Mouse (Mus musculus) G1E (cell line): ENCODE results near the gene Lpcat4. TPM values are rescaled to one million over a fixed set of nuclear protein-coding genes. Genes with fewer than 3 reads are reported as not detected.

Experiments used
- ATAC-seq: 2 replicates; pipeline ENCODE4 v1.8.0; 2016; ENCODE audit warnings: mild to moderate bottlenecking; ENCODE audit not compliant: insufficient number of reproducible peaks, poor library complexity, low FRiP score, severe bottlenecking; ENCODE audit errors: extremely low read depth
- DNase-seq: peaks from one replicate; pipeline ENCODE4 v3.0.0; 2012; ENCODE audit warnings: low spot score
- H3K27me3 ChIP-seq: 2 replicates; pipeline ENCODE4 v1.6.1; 2012; ENCODE audit warnings: mild to moderate bottlenecking, low read length, inconsistent platforms; ENCODE audit not compliant: insufficient read depth
- H3K36me3 ChIP-seq: replicated peaks from 2 replicates; pipeline ENCODE3; 2012; ENCODE audit warnings: mild to moderate bottlenecking, inconsistent platforms
- H3K4me1 ChIP-seq: 2 replicates; pipeline ENCODE4 v1.6.1; 2012; ENCODE audit warnings: low read depth, low read length, inconsistent platforms, mixed read lengths; ENCODE audit not compliant: insufficient read depth
- H3K4me3 ChIP-seq: 2 replicates; pipeline ENCODE4 v1.5.1; 2012; ENCODE audit warnings: low read depth, mild to moderate bottlenecking, inconsistent platforms, low read length, moderate library complexity, mixed read lengths
- H3K9me3 ChIP-seq: replicated peaks from 2 replicates; pipeline ENCODE4 v1.6.1; 2012; ENCODE audit warnings: inconsistent platforms
- CTCF ChIP-seq: IDR thresholded peaks from 2 replicates; pipeline ENCODE4 v1.5.1; 2012; ENCODE audit warnings: low read depth, low read length, inconsistent platforms, mixed read lengths
- GATA1 ChIP-seq: IDR thresholded peaks from 2 replicates; pipeline ENCODE4 v1.6.1; 2012; ENCODE audit warnings: borderline replicate concordance, low read length, inconsistent platforms, mixed read lengths
- GATA2 ChIP-seq: IDR thresholded peaks from 2 replicates; pipeline ENCODE4 v1.6.1; 2012; ENCODE audit warnings: low read depth, low read length, inconsistent platforms, borderline replicate concordance
- POLR2AphosphoS5 ChIP-seq: IDR thresholded peaks from 2 replicates; pipeline ENCODE4 v1.6.1; 2012; ENCODE audit warnings: low read depth, low read length, inconsistent platforms; ENCODE audit not compliant: insufficient replicate concordance
- TAL1 ChIP-seq: conservative IDR thresholded peaks from 2 replicates; pipeline ENCODE4 v1.6.1; 2012; ENCODE audit warnings: low read depth, low read length, inconsistent platforms, mixed read lengths
- polyA plus RNA-seq: library from polyadenylated mRNA; stranded (reverse); fragments of >175 nt; gene quantifications from 2 replicates; pipeline ENCODE4 v1.2.3, GENCODE M21; 2012
- total RNA-seq, 2 experiments: library from RNA; stranded (forward) in 1 of 2; stranded (reverse) in 1 of 2; fragments of 200-1000 nt in 1 of 2; fragments of >200 nt in 1 of 2; fragmentation: Nextera tagmentation in 1 of 2; gene quantifications; 2 replicates each; pipeline ENCODE4 v1.2.3; 2014 to 2017

The Lpcat4 gene
- total and polyA plus RNA-seq, 3 experiments: 2.4 to 54.2 (median 20.2) TPM

DNA sequence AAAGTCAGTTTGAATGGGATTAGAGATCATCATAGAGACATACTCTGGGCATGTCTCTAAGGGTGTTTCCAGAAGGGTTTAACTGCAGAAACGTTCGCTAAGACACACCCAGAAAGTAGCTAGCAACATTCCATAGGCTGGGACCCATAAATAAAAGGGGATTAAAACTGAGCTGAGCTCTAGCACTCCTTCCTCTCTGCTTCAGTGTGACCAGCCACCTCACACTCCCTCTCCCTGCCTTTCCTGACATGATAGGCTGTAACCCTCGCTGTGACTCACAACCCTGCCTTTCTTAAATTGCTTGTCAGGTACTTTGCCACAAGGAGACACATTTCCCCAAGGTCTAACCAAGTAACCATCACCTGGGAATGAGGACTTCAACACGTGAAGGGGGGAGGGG is 1.3 kb upstream of the Lpcat4 start:
- no peak overlapping the region for H3K4me3 ChIP-seq
- ATAC-seq (no peak), DNase-seq (no peak)
- no peak for TF ChIP-seq TAL1
- H3K36me3 ChIP-seq: peaks cover 18% of the 10 kb centered on the region
- H3K27me3 ChIP-seq: 0 out of 2 replicates have a peak, but pooled peaks cover 4% of the 10 kb centered on the region
- peaks cover 36% of the 10 kb centered on the region for H3K4me1 ChIP-seq
- no peaks in the 10 kb centered on the region for H3K9me3 ChIP-seq

DNA sequence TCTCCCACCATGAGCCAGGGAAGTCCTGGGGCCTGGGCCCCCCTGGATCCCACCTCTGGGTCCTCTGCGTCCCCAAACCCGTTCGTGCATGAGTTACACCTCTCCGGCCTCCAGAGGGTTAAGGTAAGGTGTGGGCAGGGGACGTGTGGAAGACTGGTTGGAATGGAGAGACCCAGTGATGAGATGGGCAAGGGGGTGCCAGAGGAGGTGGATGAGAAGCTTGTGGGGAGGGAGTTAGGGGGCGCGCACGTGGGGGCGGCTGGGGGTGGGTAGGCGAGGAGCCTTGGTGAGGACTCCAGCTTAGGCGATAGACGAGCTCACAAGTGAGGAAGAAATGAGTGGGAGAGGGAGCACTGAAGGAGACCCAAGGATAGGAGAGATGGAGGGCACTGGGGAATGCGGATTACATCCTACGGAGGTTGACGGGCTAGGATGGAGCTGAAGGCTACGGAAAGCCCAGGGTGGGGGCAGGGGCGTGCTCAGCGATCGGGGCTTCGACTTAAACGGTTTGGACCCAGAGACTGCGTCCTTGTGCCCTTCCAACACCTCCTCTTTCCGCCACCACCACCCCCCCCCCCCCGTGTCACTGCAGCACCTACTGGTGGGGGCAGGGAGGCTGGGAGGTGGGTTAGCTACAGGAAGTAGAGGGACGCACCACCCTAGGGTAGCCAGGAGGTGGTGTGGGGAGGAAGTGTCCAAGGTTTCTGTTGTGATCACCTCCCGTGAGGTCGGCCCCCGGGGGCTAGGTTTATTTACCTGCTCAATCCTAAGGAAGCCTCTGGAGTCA is 860 bp downstream of the Lpcat4 start:
- no peaks in the 10 kb centered on the region for H3K9me3 ChIP-seq
- peaks cover 36% of the 10 kb centered on the region for H3K4me1 ChIP-seq
- DNase-seq: peak; percentile 58
- ATAC-seq: peak; percentile 48
- H3K27me3 ChIP-seq: no peaks in the 10 kb centered on the region
- no peak for TF ChIP-seq TAL1
- no peak for TF ChIP-seq POLR2AphosphoS5
- no peak for TF ChIP-seq CTCF
- TF ChIP-seq GATA1: no peak
- TF ChIP-seq GATA2: no peak
- H3K4me3 ChIP-seq: peak overlapping the region; percentile 87
- peaks cover 37% of the 10 kb centered on the region for H3K36me3 ChIP-seq

DNA sequence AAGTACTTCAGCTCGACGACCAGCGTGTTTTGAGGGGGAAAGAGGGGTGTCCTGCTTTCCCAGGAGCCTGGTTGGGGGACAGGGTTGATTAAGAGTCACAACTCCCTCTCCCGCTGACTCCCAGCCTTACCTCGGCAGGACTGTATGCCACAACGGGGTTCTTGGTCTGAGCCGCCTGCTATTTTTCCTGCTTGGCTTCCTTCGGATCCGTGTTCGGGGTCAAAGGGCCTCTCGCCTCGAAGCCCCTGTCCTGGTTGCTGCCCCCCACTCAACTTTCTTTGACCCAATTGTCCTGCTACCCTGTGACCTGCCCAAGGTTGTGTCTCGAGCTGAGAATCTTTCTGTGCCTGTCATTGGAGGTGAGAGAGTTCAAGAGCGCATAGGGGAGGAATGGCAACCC is 2.5 kb downstream of the Lpcat4 start:
- no peak for ATAC-seq
- DNase-seq: no peak
- TF ChIP-seq GATA2 (no peak), TAL1 (no peak)
- Histone ChIP-seq H3K9me3 (no peaks in the 10 kb centered on the region), H3K36me3 (peaks cover 52% of the 10 kb centered on the region), H3K27me3 (no peaks in the 10 kb centered on the region), H3K4me1 (peaks cover 36% of the 10 kb centered on the region), H3K4me3 (no peak overlapping the region)

DNA sequence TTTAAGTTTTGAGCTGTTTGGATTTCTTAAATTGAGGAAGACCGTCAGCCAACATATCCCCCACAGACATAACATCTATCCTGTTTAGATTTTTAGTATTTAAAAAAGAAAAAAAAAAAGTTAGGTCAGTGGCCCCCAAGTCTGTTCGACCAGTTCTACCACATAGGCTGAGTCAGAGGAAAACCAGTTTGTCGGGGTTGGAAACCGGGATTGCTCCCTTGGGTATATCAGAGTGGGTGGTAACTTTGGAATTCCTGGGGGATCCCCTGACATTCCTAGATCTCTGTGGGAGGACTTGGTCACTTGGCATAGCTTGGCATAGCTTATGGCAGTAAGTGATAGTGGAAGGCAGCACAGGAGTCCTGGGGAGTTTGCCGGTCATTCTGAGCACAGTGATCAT is 6.0 kb downstream of the Lpcat4 start:
- peaks cover 56% of the 10 kb centered on the region for H3K36me3 ChIP-seq
- H3K9me3 ChIP-seq: no peaks in the 10 kb centered on the region
- H3K27me3 ChIP-seq: no peaks in the 10 kb centered on the region
- ATAC-seq (no peak), DNase-seq (no peak)
- TF ChIP-seq GATA1 (no peak), TAL1 (no peak)
- H3K4me1 ChIP-seq: peaks cover 9% of the 10 kb centered on the region
- H3K4me3 ChIP-seq: no peak overlapping the region

DNA sequence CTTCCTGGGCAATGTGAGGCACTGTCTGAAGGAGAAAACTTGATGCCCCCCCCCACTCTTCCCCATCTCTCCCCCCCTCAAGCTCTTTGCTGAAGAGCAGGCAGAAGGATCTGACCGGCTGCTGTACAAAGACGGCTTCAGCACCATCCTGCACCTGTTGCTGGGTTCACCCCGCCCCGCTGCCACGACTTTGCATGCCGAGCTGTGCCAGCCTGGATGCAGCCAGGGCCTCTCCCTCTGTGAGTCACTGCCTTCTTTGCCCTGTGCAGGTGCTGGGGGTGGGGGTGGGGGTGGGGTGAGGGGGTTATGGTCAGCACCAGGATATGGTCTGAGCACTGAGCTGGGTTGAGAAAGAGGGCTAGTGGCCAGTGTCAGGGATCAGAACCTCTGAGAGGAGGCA is 6.9 kb downstream of the Lpcat4 start:
- Histone ChIP-seq H3K27me3 (no peaks in the 10 kb centered on the region), H3K4me1 (0 out of 2 replicates have a peak, but pooled peaks cover under 1% of the 10 kb centered on the region), H3K9me3 (no peaks in the 10 kb centered on the region), H3K36me3 (peaks cover 56% of the 10 kb centered on the region), H3K4me3 (no peak overlapping the region)
- TF ChIP-seq GATA2 (no peak), TAL1 (no peak), CTCF (no peak), GATA1 (no peak), POLR2AphosphoS5 (no peak)
- DNase-seq (no peak), ATAC-seq (no peak)

DNA sequence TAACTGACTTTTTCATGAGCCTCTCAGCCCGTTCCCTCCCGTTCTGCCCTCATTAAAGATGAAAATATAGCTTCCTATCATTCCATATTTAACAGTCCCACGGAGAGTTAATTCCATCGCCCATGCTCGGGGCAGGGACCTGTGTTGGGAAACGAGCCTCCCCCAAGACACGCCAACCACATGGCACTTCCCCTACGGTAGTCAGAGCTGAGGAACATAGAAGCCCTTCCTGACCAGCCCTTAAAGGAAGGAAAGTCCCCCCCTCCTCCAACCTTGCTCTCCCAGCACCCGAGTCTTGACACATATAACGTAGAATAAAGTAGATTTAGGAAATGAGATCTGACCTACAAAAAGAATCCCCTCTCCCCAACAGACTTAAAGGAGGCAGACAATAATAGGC is 8.1 kb downstream of the Lpcat4 start:
- Histone ChIP-seq H3K9me3 (no peaks in the 10 kb centered on the region), H3K36me3 (peaks cover 45% of the 10 kb centered on the region), H3K4me1 (no peaks in the 10 kb centered on the region), H3K27me3 (no peaks in the 10 kb centered on the region), H3K4me3 (no peak overlapping the region)
- ATAC-seq (no peak), DNase-seq (no peak)
- TF ChIP-seq POLR2AphosphoS5 (no peak), TAL1 (no peak), CTCF (no peak), GATA1 (no peak), GATA2 (no peak)

DNA sequence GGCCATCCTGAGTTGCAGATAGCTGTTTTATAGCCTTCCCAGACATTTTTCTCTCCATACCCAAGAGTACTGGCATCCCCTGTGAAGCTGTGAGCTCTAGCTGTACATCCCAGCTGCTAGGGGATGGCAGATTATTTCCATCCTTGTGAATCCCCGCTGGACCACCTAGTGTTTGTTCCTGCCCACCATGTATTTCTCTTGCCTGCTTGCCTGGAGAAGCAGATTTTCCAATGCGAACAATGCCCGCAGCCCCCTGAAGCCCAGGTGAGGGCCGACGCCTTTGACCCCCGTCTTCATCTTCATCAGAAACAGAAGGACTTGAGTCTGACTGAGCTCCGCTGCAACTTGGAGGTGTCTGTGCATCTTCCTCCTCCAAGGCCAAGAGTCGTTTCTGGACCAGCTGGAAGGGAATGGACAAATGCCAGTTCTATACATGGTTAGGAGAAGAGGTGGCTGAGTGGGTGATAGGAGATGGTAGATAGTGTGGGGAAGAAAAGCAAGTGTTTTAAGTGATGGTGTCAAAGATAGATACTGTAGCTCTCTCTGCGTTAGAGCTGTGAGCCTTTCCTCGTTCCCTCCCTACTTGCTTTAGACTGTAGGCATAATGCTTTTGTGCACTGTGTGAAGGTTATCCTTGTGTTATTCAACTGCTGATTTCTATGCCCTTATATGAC is 10.6 kb downstream of the Lpcat4 start:
- TF ChIP-seq TAL1 (no peak), CTCF (no peak), GATA1 (no peak), POLR2AphosphoS5 (no peak), GATA2 (no peak)
- H3K9me3 ChIP-seq: no peaks in the 10 kb centered on the region
- ATAC-seq: no peak
- H3K4me3 ChIP-seq: no peak overlapping the region
- H3K4me1 ChIP-seq: no peaks in the 10 kb centered on the region
- peaks cover 20% of the 10 kb centered on the region for H3K36me3 ChIP-seq
- peaks cover 7% of the 10 kb centered on the region for H3K27me3 ChIP-seq
- no peak for DNase-seq
